Mouse (Mus musculus) left cerebral cortex, postnatal 4 days (tissue): ENCODE measurements at regions not wholly inside any gene's neighbourhood (a gene's known extent, or its start where the extent isn't known, plus 50 kb on each side); places are given as distances from the start of the nearest gene placed in this dataset.

Source experiments
- DNase-seq: peaks from one replicate; pipeline ENCODE4 v3.0.0-alpha.2; 2022
- intact Hi-C: fragments of 180-260 bp; cut with DNase I; formaldehyde crosslinking; loops from one replicate; pipeline ENCODE4 v1.15.1; 2025

- no peak for DNase-seq
- intact Hi-C loops: no loop called here
Observed at GRCm38 (mm10) chr5:12219424-12220107, 163.6 kb upstream of the Sema3d start.

DNA sequence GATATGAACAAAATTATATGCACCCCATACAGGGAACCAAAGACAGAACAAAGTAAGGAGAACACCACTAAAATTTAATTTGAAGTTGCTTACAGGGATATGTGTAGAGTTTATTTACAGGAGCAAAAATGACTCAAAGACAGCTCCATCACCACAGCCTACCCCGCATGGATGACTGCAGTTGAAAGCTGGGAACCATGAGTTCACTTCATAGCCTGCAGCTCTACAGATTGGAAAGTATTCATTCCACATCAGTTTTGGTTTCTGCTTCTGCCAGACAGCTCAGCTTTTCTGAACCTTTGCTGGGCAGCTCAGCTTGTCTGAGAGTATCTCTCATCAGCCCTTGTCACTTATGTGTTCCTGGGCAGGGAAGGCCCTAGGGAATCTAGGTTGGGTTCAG, 160.6 kb upstream of the Sema3d start:
- DNase-seq: no peak
- intact Hi-C loops: no loop called here

GRCm38 (mm10) chr5:12233377-12234096, 149.6 kb upstream of the Sema3d start:
- intact Hi-C loops: no loop called here
- DNase-seq: no peak

DNA sequence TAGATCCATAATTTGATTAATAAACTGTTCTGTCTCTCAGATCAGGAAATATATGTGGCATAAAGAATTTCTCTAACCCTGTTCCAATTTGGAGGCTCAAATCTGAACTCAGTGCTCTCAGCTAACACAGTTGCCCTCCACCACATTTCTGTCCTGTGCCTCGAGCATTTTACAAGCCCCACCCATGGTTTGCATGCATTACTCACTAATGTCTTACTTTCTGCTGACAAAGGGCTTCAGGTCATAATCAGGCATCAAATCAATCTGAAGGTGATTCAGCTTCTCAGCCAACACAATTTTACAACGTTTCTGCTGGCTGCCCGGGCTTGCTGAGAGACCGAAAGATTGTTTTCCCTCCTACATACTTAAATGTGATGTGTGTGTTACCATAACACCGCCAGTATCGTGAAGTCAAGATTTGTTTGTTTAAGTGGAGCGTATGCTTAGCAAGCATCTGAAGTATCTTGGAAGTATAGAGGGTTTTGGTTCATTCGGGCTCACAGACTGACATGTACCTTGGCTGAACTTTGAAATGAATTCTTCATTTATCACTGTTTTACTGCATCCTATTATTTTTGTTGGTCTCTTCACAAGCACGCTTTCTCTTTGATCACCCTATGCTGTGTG, 139.9 kb upstream of the Sema3d start:
- DNase-seq: no peak
- intact Hi-C loops: no loop called here

- no peak for DNase-seq
- intact Hi-C loops: no loop called here
Observed at GRCm38 (mm10) chr5:12293685-12294084, 89.5 kb upstream of the Sema3d start.

DNA sequence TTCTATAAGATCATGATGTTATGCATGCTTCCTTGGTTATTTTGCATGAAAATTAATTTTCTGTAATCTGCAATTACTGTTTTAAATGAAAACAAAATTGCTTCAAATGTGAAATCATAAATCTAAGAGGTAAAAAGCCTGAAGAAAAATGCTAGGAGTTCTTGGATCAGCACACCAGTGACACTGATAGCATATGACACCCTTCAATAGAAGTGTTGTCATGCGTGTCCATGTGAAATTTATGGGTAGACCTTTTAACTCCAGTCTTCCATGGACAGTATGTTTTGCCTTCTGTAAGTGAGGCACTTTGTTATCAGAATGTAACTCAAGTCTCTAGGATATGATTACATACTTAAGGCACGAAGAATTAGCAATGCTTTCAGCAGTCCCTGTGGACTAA, 85.9 kb upstream of the Sema3d start:
- no peak for DNase-seq
- intact Hi-C loops: no loop called here

DNA sequence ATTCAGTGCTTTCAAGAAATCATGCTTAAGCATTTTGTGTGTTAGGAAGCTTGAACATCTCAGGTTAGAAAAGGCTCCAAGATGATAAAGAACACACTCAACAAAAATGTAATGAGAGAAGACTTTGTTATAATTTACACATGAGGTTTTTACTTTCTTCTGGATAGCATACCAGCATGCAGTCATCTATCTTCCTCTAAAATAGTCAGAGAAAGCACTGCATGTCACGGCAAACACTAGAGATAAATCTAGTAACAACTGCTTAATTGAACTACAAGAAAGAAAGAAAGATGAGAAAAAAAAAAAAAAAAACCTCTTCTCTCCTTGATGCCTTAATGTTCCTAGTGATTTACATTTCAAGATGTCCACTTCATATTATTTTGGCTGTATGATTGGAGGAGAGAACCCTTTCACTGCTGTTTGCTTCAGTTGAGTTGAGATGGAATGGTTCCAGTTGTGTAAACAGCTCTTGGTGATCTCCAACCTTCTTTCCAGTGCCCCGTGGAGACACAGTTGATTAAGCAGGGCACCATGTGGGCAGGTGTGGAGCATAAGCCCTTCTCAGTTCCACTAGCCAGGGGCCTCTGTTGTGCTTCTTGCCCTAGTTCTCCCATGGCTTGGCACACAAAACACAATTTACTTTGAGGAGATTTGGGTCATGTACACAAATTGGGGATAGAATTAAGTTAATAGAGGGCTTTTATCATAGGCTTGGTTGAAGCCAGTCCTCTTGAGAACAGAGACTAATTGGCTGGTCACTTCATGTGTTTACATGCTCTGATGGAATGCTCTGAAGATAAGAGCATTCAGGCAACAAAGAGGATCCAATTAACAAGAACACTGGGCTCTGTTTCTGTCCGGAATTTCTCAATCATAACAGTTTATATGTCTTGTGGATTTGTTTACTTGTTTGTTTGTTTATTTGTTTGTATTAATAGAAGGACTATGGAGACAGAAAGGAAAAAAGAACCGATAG, 81.1 kb upstream of the Sema3d start:
- intact Hi-C loops: no loop called here
- DNase-seq: no peak

- no peak for DNase-seq
- intact Hi-C loops: no loop called here
Observed at GRCm38 (mm10) chr5:12309408-12309807, 73.8 kb upstream of the Sema3d start.

- intact Hi-C loops: no loop called here
- no peak for DNase-seq
Observed at GRCm38 (mm10) chr5:12332648-12333305, 50.4 kb upstream of the Sema3d start.
